Mouse (Mus musculus) mouse embryonic stem cell (cell line): Measurements from ENCODE around the gene H2-Q10.
"Not testable (repeated sequence)": the region's sequence is repeated elsewhere in the genome, so short reads cannot be mapped to it uniquely, and the experiment has no call there.

Experiments used
- in situ Hi-C, 2 experiments: fragments of 300-500 bp; cut with MboI; formaldehyde crosslinking; loops; 1 replicate in 1 of 2; 3 replicates in 1 of 2; pipeline ENCODE4 v1.14.3; 2019 to 2020; ENCODE audit warnings: low sequenced_read_pairs in 2 of 2, low pct_unique_long_range_greater_than_20kb in 1 of 2, mixed read lengths in 1 of 2; ENCODE audit not compliant: unreplicated experiment in 1 of 2

The H2-Q10 gene

DNA sequence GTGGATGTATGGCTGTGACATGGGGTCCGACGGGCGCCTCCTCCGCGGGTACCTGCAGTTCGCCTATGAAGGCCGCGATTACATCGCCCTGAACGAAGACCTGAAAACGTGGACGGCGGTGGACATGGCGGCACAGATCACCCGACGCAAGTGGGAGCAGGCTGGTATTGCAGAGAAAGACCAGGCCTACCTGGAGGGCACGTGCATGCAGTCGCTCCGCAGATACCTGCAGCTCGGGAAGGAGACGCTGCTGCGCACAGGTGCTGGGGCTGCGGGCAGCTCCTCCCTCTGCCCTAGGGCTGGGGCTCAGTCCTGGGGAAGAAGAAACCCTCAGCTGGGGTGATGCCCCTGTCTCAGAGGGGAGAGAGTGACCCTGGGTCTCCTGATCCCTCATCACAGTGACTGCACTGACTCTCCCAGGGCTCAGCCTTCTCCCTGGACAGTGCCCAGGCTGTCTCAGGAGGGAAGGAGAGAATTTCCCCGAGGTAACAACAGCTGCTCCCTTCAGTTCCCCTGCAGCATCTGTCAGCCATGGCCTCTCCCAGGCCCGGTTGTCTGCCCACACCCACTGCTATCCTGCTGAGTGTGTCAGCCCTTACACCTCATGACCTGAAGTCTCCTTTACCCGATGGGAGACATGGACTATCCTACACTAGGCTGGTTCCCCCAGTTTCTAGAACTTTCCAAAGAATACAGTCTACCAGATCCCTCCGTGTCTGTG is 29.8 kb upstream of the H2-Q10 start:
- in situ Hi-C loops, result loop anchor here in 1 of 2 experiments (25.0 kb wide), 1 partner anchor 103 kb away; the partner anchor contains the start of gene H2-Q2

DNA sequence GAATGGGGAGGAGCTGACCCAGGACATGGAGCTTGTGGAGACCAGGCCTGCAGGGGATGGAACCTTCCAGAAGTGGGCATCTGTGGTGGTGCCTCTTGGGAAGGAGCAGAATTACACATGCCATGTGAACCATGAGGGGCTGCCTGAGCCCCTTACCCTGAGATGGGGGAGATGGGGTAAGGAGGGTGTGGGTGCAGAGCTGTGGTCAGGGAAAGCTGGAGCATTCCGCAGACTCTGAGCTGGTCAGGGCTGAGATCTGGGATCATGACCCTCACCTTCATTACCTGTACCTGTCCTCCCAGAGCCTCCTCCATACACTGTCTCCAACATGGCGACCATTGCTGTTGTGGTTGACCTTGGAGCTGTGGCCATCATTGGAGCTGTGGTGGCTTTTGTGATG is 27.5 kb upstream of the H2-Q10 start:
- in situ Hi-C loops, result loop anchor here in 1 of 2 experiments (25.0 kb wide), 1 partner anchor 105 kb away; the partner anchor contains the start of gene H2-Q2

DNA sequence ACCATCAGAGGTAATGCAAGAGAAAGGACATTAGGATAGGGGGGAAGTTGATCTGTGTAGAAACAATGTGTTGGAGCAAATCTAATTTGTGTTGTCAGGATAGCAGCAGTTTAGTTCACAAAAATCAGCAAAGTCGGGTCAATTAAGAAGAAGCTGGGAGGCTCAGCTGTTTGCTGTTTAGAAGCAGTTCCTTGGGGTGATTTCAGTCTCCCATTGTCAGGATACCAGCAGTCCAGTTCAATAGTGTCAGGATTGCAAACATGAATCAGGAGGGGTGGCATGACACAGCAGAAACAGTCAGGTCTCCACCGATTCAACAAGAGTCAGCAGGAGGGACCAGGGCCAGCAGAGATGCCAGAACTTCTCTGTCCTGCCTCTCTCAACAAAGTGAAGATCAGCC is 25.4 kb upstream of the H2-Q10 start:
- in situ Hi-C loops, result loop anchor here in 1 of 2 experiments (25.0 kb wide), 1 partner anchor 107 kb away; the partner anchor contains the start of gene H2-Q2

DNA sequence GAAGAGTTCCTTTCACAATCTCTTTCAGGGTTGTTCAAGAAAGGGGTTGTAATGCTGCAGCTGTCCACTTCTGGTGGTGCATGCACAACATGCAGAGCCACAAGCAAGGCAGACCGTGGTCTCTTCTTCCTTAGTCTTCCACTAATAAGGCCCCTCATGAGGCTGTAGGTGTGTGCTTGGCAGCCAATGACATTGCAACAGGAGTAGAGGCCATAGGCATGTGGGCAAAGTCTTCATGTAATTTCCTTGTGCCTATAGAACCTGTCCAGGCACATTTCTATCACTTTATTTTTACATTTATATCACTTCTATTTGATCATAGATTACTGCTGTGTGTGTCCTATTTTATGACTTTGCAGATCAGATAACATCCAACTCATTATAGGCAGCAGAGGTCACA is 11.6 kb upstream of the H2-Q10 start:
- in situ Hi-C loops, result not testable (repeated sequence)

DNA sequence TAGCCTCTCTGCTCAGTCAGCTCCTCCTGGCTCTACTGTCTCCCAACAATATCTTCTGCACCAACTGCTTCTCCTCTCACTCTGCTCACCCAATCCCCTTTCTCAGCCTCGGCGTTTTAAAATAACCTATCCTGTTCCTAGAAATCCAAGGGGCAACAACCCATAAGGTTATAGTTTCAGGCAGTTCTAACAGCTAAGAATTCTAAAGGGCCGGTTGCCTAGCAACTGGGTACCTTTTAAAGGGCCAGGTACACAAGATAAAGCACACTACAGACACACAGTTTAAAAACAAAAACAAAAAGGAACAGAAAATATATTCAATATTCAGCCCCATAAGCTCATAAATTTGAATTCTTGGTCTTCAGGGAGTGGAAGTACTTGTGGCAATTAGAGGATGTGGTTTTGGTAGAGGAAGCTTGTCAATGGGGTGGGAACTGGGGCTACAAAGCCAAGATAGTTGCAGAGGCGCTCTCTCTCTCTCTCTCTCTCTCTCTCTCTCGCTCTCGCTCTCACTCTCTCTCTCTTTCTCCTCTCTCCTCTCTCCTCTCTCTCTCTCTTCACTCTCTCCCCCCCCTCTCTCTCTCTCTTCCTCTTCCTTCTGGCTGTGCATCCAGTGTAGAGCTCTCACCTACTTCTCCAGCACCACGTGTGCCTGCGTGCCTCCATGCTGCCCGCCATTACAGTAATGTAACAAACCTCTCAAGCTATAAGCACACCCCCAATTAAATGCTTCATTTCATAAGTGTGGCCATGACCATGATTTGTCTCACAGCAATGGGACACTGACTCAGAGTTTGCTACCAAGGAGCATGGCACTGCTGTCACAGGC is 9.2 kb upstream of the H2-Q10 start:
- in situ Hi-C loops, result not testable (repeated sequence)

DNA sequence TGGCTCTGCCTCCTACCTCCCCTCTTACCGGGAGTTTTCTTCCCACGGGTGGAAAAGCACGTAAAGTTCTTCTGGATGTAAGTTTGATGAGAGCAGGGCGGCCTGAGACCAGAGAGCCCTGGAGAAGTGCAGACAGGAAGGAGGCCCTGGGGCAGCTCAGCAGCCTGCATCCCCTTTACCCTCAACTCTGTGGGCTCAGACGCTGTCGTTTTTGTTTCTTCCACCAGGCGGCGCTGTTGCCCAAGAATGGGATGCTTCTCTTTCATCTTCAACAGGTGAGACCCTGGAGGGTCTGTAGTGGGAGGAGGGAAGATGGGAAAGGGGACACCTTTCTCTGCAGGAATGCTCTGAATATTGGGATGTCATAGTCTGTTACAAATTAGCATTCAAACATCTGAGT is 4.2 kb upstream of the H2-Q10 start:
- in situ Hi-C loops, result not testable (repeated sequence)

DNA sequence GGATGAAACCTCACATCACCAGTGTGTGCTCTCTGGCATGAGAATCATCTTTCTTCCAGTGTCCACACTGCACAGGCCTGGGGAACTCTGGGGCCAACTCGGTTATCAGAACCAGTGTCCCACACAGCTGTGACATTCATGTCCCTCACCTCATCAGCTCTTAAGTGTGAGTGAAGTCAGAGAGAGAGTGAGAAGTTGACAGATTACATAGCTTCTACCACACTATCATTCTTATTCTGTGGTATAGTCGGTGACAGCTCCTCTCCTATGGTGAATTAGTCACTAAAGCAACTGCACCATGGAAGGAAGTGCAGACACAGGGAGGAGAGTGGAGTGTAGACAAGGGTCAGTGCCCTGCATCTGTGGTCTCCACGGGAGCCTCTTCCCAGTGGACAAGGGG is 953 bp upstream of the H2-Q10 start:
- in situ Hi-C loops, result not testable (repeated sequence)

DNA sequence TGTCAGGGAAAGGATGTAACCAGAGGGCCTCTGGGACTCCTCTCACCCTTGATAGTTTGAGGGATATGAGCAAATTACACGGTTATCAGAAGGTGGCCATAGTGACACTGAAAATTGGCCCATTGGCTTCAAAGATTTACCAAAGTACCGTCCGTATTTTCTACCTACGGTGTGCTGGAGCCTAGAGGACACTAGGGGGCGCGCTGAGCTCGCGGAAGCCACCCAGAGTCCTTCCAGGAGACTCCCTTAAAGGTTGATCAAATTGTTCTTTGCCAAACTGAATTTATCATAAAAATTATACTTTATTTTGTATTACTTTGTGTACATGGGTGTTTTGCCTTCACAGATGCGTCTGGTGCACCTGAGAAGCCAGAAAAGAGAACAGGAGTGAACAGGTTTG is 14.2 kb downstream of the H2-Q10 start:
- in situ Hi-C loops, result no loop called here

DNA sequence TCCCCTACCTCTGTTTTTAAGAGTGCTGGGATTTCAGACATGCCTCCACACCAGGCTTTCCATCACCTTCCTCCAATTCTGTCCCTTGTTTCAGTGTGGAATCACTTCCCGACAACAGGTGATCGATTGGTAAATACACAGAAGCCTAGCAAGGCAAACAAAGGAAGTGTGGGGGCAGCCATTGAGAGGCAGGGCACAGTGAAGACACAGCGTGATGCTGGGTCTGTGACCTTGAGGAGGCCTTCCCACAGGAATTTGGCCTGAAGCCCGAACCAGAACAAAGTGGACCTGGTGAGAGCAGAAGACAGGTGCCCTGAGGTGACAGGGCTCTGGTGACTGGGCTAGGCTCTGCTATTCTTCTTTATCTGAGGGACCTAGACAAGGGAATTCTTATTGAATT is 15.8 kb downstream of the H2-Q10 start:
- in situ Hi-C loops, result no loop called here

DNA sequence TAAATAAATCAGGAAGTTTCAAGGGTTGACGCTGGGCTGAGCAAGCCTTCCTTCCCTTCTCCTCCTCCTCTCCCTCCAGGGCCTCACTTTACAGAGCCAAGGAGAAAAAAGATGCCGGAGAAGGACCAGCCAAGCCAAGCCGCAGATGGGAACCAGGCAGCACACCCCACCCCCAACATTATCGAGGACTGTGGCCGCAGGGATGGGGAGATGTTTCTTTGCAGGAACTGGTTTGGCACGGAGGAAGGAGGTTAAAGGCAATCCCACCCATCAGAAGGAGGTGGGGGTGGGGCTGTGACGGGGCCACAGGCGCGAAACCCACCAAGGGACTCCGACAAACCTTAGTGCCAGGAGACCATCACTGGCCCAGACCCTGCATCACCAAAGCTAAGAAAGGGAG is 16.8 kb downstream of the H2-Q10 start:
- in situ Hi-C loops, result no loop called here

DNA sequence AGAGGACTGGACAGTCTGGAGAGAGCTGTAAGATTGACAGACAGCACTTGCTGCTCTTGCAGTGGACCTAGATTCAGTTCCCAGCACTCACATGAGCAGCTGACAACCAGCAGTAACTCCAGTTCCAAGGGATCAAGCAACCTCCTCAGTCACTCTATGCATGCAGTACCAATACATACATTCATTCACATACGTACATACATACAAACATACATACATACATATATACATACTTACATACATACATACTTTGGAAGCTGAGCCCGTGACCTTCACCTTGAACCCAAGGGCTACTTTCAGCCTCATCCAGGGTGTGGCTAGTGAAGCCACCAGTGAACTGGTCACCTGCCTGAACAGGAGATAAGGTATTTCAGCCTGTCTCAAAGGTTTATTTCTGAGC is 18.2 kb downstream of the H2-Q10 start:
- in situ Hi-C loops, result no loop called here

DNA sequence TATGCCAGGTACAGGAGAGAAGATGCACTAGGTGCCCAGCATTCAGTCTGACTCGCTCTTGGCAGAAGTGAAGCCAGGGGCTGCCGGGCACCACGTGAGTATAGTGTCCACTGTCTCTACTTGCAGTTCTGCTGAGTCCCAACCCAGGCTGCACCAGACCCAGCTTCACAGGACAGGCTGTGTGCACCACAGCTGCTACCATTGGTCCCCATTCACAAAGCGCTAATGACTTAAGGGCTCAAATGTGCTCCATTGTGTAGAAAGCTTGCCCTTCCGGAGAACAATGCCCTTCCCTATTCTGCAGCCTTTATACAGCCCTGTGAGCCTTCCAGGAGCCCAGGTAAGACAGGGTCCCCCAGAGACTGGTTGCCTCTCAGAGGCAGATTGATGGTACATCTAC is 20.4 kb downstream of the H2-Q10 start:
- in situ Hi-C loops, result no loop called here

DNA sequence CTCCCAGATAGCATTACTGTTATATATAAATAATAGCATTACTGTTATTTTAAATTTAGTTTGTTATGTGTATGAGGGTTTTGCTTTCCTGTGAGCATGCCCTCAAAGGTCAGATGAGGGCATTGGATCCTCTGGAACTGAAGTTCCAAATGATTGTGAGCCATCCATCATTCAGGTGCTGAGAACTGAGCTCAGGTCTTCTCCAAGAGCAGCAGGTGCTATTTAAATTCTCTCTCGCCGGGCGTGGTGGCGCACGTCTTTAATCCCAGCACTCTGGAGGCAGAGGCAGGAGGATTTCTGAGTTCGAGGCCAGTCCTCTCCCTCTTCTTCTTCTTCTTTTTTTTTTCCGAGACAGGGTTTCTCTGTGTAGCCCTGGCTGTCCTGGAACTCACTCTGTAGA is 27.2 kb downstream of the H2-Q10 start:
- in situ Hi-C loops, result no loop called here

DNA sequence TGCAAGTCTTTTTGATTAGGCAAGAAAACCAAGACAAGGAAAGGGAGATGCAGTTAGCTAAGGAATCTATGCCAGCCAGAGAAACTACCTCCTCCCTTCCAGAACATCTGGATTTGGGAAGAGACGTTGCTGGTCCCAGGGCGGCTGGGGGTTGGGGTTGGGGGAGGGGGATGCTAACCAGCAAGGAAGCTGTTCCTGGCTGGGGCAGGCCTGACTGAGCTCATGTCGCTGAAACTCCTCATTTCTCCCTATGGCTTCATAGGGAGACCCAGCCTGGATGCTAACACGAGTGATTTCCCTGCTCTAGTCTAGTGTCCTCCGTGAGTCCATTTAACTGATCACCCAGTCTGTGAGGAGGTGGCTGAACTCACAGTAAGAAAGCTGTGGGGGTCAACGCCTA is 32.3 kb downstream of the H2-Q10 start:
- in situ Hi-C loops, result loop anchor here in 1 of 2 experiments (25.0 kb wide), 1 partner anchor 1485 kb away; the partner anchor contains the start of genes 2410137M14Rik and H2-M5

DNA sequence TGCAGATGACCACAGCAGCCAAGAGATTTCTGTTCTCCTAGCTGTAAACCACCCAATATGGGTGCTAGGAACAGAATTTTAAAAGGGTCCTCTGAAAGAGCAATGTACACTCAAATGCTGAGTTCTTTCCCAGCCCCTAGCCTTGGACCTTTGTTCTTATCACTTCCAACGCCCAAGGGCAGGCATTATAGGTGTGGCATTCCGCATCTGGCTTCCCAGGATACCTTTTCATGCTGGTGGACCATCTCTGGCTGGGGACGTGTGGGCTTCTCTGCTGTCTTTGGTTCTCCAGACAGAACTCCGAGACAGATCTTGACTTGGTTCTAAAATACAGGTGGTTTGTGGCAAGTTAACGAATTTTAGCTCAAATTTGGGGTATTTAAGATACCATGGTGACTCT is 32.9 kb downstream of the H2-Q10 start:
- in situ Hi-C loops, result loop anchor here in 1 of 2 experiments (25.0 kb wide), 1 partner anchor 1485 kb away; the partner anchor contains the start of genes 2410137M14Rik and H2-M5

DNA sequence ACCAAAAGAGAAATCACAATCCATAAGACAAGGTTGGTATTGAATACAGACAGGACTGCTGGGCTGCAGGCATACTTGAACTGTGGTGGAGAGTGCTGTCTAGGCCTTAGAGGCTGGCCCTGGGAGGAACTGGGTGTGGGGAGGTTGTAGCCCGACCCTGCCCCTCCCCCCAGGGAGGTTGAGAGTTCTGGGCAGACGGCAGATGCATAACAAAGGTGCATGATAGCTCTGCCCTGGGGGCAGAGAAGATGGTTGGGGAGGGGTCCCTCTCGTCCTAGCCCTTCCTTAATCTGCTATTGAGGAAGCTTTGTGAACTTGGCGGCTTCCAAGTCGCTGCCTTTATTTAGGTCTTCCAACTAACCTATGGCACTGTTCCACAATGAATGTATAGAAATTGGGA is 34.0 kb downstream of the H2-Q10 start:
- in situ Hi-C loops, result loop anchor here in 1 of 2 experiments (25.0 kb wide), 1 partner anchor 1483 kb away; the partner anchor contains the start of genes 2410137M14Rik and H2-M5

DNA sequence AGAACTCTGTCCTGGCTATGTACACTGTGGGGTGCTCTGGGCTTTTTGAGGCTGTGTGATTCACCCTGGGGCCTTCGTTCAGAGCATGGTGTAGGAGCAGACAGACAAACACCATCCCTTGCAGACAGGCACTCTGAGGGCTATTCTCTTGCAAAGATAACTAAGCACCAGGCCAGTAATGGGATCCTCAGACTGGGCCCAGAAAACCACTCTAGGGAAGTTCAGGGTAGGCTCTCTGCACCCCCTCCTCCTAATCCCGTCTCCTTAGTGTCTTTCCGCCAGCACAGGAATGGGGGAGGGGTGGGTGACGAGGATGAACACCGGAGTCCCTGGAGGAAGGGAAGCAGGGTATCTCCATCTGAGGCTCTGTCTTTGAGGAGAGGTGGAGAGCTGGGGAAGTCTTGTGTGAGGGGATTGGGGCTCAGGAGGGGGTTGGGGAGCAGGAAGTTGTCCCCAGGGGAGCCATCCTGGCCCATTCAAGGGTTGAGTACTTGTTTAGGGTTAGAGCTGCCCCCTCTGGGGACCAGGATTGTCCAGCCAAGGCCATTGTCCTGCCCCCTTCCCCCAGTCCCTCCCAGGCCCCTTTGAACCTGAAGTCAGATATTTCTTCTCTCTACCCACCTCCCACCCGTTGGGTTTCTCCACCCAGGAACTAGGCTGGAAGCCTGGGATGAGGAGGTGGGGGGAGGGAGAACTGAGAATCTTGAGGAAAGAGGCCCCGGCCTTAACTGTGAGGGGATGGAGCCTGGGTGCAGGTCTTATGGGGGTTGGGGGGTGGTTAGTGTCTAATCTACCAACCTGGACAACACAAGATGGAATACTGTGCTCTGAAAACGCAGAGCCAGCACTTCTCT is 35.0 kb downstream of the H2-Q10 start:
- in situ Hi-C loops, result loop anchor here in 1 of 2 experiments (25.0 kb wide), 1 partner anchor 1482 kb away; the partner anchor contains the start of genes 2410137M14Rik and H2-M5

DNA sequence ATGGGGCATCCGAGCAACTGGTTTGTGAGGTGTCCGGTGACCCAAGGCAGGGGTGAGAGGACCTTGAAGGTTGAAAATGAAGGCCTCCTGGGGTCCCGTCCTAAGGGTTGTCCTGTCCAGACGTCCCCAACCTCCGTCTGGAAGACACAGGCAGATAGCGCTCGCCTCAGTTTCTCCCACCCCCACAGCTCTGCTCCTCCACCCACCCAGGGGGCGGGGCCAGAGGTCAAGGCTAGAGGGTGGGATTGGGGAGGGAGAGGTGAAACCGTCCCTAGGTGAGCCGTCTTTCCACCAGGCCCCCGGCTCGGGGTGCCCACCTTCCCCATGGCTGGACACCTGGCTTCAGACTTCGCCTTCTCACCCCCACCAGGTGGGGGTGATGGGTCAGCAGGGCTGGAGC is 35.9 kb downstream of the H2-Q10 start, which contains the start of gene Pou5f1:
Gene Pou5f1, plus strand, starts transcription at position 243 of the 400 bp plus-strand sequence.
- in situ Hi-C loops, result loop anchor here in 1 of 2 experiments (25.0 kb wide), 1 partner anchor 1482 kb away; the partner anchor contains the start of genes 2410137M14Rik and H2-M5
